Mouse (Mus musculus): Measurements from ENCODE around the gene Zfp385c.

DNA sequence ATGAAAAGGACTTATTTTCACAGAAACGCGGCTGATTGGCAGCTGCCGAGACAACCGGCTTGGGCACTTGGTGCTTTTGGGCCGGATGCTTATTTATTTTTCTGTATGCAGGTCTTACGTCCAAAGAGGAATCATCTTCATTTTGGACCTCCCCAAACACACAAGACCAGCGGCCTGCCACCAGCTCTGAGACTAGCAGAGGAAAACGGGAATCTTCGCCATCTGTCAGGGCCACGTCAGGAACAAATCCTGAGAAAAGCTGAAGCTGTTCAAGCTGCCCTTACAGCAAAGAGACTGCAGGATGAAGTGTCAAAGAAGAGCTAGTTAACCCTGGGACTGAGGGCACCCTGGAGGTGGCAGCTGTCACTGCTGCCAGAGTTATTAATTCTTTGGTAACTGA, 86.8 kb downstream of the Zfp385c start:
- no peak for TF ChIP-seq POLR2A (IDR thresholded peaks at IDR 0.05; ENCODE audit: borderline replicate concordance, control insufficient read depth, low read depth, low read length)
- no peak for TF ChIP-seq CTCF (IDR thresholded peaks at IDR 0.05; ENCODE audit: control insufficient read depth, insufficient read depth, low read length)

Measured in bone marrow, adult 2 months (tissue).